Mouse (Mus musculus) left cerebral cortex, adult 9 months (tissue): ENCODE measurements around the gene Atxn1.

Experiments used
- DNase-seq, 2 experiments: peaks; one replicate each; pipeline ENCODE4 v3.0.0; 2022; ENCODE audit warnings: low spot score in 2 of 2

The Atxn1 gene

DNA sequence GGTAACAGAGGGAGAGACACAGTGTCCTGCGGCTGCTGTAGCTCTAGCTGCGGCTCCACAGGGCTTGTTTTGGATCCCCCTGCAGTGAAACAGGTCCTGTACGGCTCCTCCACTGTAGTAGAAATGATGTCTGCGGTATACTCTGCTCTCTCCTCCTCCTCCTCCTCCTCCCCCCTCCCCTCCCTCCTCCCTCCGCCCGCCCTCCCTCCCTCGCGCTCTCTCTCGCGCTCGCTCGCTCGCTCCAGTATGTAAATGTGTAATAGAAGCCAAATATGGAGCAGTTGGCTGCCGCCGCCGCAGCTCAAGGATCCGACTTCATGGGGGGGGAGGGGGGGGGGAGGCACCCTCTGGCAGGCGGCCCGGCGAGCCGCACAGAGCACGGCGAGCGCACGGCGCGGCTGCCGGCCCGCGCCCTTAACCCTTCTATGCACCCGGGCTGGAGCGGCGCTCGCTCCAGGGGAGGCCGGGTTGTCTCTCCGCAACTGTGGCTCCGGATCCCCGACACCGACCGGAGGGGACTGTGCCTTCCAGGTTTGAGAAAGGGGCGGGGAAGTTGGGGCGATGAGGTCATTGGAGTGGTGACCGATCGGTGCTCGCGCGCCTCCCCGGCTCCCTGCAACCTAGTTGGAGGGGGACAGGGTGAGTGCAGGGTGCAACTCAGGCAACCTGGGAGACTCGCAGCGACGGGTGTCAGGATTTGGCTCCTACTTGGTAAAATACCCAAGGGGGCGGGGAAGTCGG, at the start of gene Atxn1:
Gene Atxn1, minus strand, starts transcription at position 156 of the 741 bp plus-strand sequence.
- DNase-seq, result peak in 1 of 2 experiments; percentile 50

DNA sequence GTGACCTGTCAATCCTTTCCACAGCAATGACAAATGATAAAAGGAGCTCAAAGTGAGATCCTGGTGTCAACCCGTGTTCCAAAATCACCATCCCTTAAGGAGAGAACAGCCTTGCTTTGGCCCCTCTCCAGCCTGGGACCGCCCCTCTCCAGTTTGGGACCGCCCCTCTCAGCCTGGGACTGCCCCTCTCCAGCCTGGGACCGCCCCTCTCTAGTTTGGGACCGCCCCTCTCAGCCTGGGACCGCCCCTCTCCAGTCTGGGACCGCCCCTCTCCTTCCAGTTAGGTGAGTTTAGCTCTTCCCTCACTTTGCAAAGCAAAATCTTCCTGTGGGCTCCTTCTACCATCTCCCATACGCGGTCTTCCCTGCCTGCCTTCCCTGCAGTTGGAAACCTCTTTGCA, 46.4 kb upstream of the Atxn1 start:
- no peak for DNase-seq

DNA sequence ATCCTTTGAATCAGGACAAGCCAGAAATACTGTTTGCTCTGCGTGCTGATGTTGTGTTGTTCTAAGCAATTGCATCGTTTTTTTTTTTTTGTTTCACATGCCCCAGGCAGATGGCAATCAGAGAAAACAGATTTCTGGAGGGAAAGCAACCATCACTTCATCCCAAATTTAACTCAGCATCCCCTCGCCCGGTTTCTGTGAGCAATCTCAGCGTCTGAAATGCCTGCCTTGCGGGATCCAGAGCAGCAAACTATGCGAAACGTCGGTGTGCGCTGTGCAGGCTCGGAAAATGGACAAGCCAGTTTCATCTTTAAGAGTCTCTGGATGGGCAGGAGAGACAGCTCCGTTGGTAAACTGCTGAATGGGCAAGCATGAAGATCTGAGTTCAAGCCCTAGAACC, 45.3 kb upstream of the Atxn1 start:
- DNase-seq, result no peak

DNA sequence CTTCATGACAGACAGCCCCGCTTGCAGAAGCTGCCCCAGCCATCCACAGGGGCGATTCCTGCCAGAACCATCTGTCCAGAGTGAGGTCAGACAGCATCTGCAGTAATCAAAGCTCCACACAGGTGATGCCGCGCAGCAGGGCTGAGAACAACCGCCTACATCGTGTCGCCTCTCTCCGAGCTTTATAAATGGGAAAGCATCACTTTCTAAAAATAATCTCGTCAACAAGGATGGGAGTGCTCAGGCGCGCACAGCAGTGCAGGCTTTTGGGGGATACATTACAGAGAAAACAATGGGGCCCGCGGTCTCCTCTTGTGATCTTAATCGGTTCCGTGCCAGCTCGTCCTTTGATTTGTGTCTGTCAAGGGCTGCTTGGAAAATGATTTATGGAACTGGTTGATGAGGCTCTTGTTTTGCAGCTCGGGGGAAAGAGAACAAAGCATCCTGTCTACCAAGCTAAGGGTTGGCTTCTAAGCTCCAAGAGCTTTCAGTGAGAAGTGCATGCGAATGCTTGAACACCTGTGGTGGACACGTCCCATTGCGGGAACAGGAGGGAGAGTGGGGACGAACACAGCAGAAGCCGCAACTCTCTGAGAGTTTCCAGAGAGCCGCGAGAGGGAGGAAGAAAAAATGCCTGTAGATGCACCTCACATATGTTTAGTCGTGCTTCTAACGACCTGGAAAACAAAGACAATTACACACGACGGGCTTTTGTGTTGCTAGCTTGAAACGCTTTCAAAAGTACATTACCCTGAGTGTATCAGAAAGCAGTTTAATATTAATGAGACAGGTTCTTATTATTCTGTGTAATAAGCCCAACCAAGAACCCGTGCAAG, 44.2 kb upstream of the Atxn1 start:
- peak in 1 of 2 experiments; percentile 42 for DNase-seq

DNA sequence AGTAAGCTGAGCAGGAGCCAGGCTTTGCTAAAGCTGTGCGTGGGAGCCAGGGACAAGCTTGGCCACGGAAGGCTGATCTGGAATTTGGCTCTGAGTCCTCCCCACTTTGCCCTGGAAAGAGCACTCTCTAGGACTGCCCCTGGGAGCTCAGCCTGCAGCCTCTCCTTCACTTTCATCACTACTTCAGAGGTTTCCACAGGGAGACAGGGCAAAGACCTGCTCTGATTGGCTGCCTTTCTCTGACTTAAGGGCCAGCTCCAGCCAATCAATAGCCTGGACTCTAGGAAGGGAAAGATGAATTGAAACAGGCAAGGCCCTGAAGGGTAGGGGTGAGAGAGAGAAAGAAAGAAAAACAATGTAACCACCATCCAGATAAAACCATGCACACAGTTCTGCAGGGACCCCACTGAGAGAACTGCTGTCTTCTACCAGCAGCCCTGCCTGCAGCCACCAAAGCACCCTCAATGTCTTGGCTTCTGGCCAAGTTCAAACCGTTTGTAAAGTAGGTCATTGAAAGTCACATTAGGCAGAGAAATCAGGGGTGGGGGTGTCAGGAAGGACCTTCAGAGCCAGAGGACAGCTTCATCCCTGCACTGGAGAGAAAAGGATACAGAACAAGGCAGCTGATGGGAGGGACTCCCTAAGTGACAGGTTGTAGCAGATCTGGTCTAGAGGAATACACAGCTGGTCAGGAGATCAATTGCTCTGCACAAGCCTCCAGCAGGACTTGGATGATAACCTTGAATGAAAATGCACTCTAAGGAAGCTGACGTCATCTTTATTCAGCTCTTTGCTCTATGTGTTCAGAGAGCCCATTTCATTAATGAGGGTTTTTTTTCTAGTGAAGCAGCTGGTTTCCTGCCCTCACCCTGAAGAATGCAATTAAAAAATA, 41.6 kb upstream of the Atxn1 start:
- peak in 1 of 2 experiments; percentile 62 for DNase-seq

DNA sequence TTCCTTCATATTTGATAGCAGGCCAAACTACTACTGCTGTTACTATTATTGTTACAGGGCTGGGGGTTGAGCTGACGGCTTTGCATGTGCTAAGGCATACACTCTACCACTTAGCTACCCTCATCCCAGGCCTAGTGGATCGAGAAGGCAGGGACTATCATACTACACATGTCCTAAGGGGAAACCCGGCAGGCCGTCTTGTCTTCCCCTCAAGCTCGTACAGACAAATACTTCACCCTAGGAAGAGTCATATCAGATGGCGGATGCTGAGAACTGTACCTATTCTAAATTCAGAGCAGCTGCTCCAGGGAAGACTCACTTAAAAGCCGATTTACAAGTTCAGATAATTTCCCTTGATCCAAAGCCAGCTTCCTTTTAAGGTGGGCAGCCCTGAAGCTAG, 40.8 kb upstream of the Atxn1 start:
- no peak for DNase-seq

DNA sequence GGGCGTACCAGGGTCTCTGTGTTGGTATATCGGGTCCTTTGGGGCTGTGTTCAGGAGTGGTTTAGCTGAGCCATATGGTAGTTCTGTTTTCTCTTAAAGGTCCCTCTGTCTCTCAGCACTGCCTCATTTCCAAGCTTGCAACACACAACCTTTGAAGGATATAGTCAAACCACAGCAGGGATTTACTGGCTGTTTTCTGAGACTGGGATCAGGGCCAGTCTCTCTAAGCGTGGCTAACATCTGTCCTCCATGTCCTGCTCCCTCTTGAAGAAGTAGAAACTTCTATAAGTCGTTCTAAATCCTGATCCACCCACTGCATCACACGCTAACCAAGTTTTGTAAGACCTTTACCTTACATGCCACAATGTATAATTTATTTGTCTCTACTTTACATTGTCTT, 36.5 kb upstream of the Atxn1 start:
- no peak for DNase-seq

DNA sequence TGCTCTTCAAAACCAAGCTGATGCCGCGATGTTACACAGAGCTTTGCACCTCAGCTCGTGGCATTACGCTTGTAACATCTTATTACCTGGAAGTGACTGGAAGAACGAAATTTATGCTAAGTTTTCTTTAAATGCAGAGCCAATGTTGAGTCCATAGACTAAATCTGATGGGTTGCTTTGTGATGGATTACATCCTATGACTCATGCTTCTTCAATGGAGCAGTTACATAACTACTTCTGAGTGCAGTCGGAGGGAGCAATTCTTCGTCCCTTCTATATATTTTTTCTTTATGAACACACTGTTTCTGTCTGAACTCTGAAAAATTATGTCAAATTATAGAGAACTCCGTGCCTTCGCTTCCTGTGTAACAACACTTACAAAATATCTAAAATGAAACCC, 28.1 kb upstream of the Atxn1 start:
- no peak for DNase-seq

DNA sequence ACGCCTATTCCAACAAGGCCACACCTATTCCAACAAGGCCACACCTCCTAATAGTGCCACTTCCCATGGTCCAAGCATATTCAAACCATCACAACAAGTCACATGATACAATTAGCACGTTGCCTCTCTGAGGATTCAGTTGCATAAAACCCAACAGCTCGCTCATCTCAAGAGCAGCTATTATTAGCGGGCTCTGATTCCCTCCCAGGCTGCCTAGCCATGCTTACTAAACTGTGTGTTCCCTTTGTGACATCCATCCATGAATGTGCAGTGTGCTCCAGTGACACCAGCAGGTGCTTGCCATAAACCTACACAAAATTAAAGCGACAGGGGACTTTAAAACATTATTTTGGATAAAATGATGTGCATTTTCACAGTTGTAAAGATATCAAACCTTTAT, 25.7 kb upstream of the Atxn1 start:
- DNase-seq, result no peak

DNA sequence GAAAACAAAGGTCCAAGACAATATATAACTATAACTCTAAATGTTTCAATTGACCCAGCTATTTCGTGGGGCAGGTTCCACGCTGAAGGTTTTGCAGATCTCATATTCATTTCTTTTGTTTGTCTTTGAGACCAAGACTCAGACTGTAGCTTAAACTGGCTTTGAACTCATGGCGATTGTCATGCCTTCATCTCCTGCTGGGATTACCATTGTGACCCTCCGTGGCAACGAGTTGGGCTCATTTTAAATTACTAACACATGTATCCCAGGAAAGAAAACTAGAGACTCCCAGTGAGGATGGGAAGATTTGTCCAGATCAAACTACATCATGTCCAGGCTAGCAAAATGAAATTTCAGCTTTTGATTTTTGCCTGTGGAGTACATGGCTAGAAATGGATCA, 14.4 kb upstream of the Atxn1 start:
- no peak for DNase-seq

DNA sequence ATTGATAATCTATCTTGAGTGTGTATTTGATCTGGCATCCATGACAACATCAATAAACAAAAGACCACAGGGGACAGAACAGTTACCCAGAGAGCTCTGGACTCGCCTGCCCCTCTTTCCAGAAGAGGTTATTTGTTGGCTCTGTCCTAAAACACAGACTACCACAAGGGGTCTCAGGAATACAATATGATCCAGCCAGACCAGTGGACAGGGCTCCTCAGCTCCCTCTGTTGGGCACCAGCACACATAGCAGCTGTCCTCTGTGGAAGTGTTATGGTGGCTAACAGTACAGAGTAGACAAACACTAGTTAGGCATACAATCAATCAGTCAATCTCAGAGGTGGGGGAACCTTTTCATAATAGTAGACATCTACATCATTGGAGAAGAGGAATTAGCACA, 12.1 kb upstream of the Atxn1 start:
- no peak for DNase-seq

DNA sequence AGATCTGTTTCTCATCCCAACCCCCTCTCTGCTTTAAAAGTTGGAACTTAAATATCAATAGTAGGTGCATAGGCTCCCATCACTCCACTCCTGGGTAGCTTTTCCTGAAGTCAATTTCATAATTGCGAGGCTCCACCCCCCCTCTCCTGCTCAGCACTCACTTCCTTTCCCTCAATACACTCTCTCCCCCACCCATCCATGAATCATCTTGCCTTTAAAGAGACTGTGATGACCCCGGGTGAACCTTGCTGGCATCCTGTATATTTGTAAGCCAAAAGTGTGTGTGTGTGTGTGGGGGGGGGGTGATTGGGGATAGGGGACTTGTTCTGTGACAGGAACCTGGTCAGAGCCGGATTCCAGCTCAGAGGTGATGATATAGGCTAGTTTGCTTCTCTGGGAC, 9.8 kb upstream of the Atxn1 start:
- DNase-seq, result no peak

DNA sequence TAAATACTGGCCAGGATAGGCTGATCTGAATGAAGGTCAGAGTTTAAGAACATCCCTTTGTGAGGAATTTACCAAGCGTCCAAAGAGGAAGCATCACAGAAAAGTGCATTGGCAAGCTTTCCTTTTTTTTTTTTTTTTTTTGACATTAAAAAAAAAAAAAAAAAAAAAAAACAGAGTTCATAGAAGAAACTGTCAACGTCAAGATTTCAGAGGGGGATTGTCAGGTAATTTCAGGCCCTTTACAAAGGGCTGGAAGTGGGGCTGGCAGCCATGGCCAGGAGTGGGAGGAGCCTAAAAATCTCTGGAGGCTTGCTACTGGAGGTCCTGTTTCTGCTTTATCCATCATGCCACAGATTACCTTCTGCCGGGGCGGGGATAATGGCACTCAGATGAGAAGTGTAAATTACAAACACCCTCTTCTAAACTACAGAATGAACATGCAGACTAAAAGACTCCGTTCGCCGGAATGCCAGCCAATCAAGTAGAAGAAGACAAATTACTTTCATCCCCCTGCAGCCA, 9.2 kb upstream of the Atxn1 start:
- no peak for DNase-seq

DNA sequence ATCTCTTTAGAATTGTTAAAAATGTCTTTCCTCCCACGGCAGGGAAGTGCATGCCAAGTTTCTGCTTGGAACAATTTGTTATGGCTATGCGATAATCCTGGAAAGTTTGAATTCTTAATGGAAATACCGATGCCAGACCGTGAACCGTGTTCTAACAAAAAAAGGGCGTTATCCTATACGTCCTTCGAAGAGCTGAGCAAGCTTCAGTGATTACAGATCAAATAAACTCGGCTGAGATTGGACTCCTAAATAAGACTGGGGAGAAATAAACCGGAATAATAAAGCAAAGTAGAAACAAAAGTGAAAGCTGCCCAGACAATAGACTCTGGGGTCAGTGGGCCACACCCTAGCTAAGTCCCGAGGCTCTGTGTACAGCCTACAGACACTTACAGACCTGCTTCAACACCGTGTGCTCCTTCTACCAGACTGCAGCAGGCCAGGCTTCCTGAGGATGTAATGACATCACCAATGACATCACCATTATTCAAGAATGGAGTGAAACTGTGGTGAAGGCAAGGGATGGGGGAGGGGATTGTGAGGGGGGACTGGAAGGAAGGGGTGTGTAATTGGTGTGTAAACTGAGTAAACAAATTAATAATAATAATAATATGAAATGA, 6.2 kb upstream of the Atxn1 start:
- DNase-seq, result no peak

DNA sequence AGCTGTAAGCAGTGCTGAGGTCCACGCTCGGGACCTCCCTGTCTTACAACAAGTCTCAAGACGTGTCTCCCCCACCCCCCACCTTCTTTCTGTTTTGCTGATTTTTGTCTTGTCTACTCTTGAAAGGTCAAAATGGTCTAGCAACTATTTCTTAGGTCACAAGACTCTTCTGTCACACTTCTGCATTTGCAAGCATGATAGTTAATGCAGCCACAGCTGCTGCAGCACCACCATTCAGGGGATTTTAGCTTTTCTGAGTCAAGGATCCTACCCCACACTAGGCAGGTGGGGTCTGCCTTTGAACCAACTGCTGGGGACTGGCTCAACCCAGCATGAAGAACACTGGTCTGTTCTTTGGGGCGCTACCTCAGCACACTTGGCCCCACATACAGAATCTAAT, 3.4 kb upstream of the Atxn1 start:
- no peak for DNase-seq

DNA sequence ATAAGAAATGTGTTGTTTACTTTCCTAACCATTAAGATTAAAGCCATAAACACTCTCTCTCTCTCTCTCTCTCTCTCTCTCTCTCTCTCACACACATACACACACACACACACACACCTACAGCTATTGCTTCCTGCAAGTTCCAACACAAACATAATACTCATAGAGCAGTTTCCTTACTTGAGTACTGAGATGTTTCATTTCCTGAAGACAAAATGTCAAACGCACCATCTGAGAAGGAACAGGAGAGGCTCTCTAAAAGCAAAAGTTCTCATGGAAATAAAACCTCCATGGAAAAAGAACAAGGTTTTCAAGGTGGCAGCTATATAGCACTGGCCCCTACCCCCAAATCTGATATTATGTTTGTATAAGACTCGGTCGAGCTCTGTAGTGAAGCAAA, 2.6 kb upstream of the Atxn1 start:
- DNase-seq, result no peak

DNA sequence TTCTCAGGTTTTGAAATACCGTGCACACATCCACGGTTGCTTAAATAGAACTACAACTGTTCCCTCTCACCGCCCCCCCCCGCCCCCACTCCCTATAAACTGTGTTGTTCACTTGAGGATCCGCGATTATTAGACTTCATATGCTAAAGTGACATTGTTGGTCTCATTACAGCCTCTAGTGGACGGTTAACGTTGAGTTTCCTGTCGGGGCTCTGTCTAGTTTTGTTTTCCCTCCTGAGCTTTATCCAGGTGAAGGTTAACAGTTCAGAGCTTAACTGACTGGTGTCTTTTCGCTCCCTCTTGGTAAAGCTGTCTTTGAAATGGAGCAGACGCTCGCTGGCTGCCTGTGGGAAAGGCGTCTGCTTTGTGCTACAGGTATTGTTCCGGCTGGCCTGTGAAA, 1.8 kb upstream of the Atxn1 start:
- DNase-seq, result no peak

DNA sequence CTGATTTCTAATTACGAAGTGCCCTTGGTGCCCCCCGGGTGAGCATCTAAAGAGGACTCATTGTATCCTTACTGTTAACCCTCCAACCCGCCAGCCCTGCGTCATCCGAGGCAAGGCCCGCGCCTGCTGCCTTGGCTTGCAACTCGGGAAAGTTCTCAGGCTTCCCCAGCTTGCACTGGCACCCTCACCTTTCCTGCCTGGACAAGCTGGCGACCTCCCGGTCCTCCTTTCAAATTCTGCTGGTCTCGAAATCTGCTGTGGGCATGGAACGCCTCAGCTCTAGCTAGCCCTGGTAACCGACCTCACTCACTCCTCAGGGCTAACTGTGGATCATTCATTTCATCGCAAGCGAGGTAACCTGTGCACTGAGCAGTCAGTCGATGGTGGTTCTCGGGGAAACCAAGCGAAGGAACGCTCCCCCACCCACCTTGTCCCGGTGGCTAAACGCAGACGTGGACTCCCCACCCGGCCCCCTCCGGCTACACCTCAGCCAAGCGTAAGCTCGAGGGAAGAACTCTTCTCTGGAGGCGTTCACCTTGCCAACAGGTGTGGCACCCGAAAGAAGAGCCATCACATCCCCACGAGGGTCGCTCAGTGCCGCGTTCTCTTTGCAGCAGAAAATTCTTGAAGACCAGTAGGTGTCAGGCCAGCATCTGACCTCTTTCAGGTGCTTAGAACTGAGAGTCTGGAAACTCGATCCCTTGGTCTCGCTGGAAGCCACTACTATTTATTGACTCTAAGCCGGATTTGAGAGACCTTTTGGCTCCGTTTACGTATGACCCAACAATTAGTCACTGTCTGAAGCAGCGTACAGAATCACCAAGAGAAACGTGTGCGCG, 1.0 kb upstream of the Atxn1 start:
- peak in 1 of 2 experiments; percentile 38 for DNase-seq

DNA sequence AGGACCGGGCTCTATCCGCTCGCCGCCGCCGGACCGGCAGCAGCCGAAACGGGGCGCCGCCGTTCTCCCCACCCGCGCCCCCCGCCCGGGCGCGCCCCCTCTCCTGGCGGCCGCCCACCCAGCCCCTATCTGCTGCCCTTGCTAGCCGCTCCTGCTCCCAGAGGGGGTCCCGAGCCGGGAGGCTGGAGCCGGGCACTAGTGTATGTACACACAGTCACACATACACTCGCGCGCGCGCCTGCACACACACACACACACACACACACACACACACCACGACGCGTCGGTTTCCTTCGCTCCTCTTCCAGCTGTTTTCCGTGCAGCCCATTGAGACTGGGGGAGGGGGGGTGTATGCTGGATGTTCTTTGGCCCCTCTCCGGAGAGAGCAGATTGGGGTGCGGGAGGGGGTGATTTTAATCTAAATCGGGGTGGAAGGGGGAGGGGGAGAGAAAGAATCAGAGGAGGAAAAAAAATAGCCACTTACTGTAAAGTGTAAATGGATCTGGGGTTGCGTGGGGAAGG, 416 bp downstream of the Atxn1 start:
- DNase-seq, result peak in 1 of 2 experiments; percentile 43
